In the genomic region with DNA sequence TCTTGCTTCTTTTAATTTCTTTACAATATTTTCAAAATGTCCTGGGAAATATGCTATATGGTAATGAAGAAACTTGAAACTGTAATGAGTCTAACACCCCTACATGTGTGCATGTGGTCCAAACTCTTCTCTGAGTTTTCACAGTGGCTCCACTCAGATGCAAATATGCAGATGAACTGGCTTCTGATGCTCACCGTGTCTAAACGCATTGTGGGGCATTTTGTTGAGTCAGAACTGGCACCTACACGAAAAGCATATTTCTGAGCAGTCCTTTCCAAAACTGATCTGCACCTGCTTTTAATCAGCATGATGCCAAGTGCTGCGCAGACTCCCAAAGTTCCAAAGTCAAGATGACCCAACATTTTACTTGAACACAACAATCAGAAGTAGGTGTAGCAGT, we compare ENCODE assay signal across 17 mouse cellular contexts. TPM values are rescaled to one million over a fixed set of nuclear protein-coding genes. Genes with fewer than 3 reads are reported as not detected.
"Had no signal": no experiment of that assay in that cellular context is flagged by ENCODE, and none has a peak within 500 bp of the region (broad histone marks: within the 10 kb centered on the region; RNA-seq: fewer than 3 reads in every experiment).

No protein-coding gene starts in this region.

- H3K36me3 ChIP-seq: stomach, embryonic 15.5 days had no signal

- H3K4me2 ChIP-seq: neural tube, embryonic 15.5 days; stomach, embryonic 15.5 days had no signal

- H3K9ac ChIP-seq: neural tube, embryonic 15.5 days; stomach, embryonic 15.5 days had no signal

- H3K4me1 ChIP-seq: neural tube, embryonic 15.5 days; stomach, embryonic 15.5 days had no signal

- DNase-seq: retina, postnatal 1 day; right cerebral cortex, adult 18-20 months; right cerebral cortex, postnatal 14 days; right cerebral cortex, postnatal 25 days; right cerebral cortex, postnatal 4 days; spleen, adult 18-20 months; thymus, adult 18-20 months; thymus, adult 2 months; thymus, postnatal 14 days; thymus, postnatal 25 days; thymus, postnatal 36 days; thymus, postnatal 4 days had no signal

- H3K27ac ChIP-seq: neural tube, embryonic 15.5 days; stomach, embryonic 15.5 days; stomach, postnatal 0 days had no signal

- H3K27me3 ChIP-seq: neural tube, embryonic 15.5 days had no signal

- H3K9me3 ChIP-seq: neural tube, embryonic 15.5 days; stomach, embryonic 15.5 days had no signal

- H3K4me3 ChIP-seq: neural tube, embryonic 15.5 days; stomach, embryonic 15.5 days had no signal

RNA-seq across cellular contexts. Expression of a gene that starts 54.1 kb away (rescaled TPM):
- total RNA-seq: neutrophil, adult 5-6 weeks had no signal
- polyA plus RNA-seq: small intestine, adult 2 months had no signal
